Mouse (Mus musculus) megakaryocyte, embryonic 14.5 days (primary cell): ENCODE data around the gene Gramd4. TPM values are rescaled to one million over a fixed set of nuclear protein-coding genes. Genes with fewer than 3 reads are reported as not detected.

Experiments used
- H3K27me3 ChIP-seq: replicated peaks from 2 replicates; pipeline ENCODE3; 2012; ENCODE audit warnings: inconsistent platforms
- H3K36me3 ChIP-seq: replicated peaks from 2 replicates; pipeline ENCODE3; 2012; ENCODE audit warnings: low read length, inconsistent platforms, mixed read lengths
- H3K4me1 ChIP-seq: 2 replicates; pipeline ENCODE4 v1.6.1; 2012; ENCODE audit warnings: inconsistent platforms
- H3K4me3 ChIP-seq: replicated peaks from 2 replicates; pipeline ENCODE3; 2012; ENCODE audit warnings: moderate library complexity, mild to moderate bottlenecking, inconsistent platforms
- H3K9me3 ChIP-seq: 2 replicates; pipeline ENCODE4 v1.6.1; 2012; ENCODE audit warnings: inconsistent platforms
- FLI1 ChIP-seq: IDR thresholded peaks from 2 replicates; pipeline ENCODE4 v1.6.1; 2012; ENCODE audit warnings: low read length, inconsistent platforms, mixed read lengths
- GATA1 ChIP-seq: IDR thresholded peaks from 3 replicates; pipeline ENCODE4 v1.6.1; 2012; ENCODE audit warnings: mixed read lengths, low read length, inconsistent platforms, borderline replicate concordance
- polyA plus RNA-seq: library from polyadenylated mRNA; stranded (reverse); fragments of >175 nt; gene quantifications from 2 replicates; pipeline ENCODE4 v1.2.3, GENCODE M21; 2012; ENCODE audit warnings: low replicate concordance; ENCODE audit not compliant: insufficient read depth

Gramd4 gene
- polyA plus RNA-seq, 1 experiment, result 5.0 TPM

- Histone ChIP-seq H3K4me1 (peaks cover 63% of the 10 kb centered on the region), H3K4me3 (no peak overlapping the region), H3K27me3 (peaks cover 19% of the 10 kb centered on the region), H3K36me3 (peaks cover 24% of the 10 kb centered on the region), H3K9me3 (no peaks in the 10 kb centered on the region)
- TF ChIP-seq GATA1 (no peak), FLI1 (no peak)
These were observed 30.2 kb downstream of the Gramd4 start for GRCm38 (mm10) chr15:86087591-86088149.

DNA sequence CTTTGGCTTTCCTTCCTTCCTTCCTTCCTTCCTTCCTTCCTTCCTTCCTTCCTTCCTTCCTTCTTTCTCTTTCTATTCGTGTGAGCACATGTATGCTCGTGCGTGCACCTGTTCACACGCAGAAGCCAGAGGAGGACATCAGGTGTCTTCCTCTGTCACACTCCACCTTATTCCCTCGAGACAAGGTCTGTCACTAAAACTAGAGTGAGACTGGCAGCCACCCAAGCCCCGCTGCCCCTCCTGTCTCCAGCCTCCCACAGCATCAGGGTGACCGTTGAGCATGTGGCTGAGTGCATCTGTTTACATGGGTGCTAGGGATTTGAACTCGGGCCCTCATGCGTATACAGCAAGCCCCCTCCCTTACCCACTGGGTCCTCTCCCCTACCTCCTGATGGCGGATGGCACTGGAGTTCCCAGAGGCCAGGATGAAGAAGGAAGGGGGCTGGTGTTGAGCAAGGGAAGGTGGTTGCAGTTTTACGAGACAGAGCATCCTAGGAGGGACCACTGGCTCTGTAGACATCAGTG is 30.8 kb downstream of the Gramd4 start:
- TF ChIP-seq GATA1 (no peak), FLI1 (no peak)
- H3K4me3 ChIP-seq, result no peak overlapping the region
- H3K9me3 ChIP-seq, result no peaks in the 10 kb centered on the region
- H3K27me3 ChIP-seq, result peaks cover 19% of the 10 kb centered on the region
- peaks cover 57% of the 10 kb centered on the region for H3K4me1 ChIP-seq
- peaks cover 29% of the 10 kb centered on the region for H3K36me3 ChIP-seq

GRCm38 (mm10) chr15:86089091-86089744 is 31.7 kb downstream of the Gramd4 start:
- peaks cover 49% of the 10 kb centered on the region for H3K4me1 ChIP-seq

GRCm38 (mm10) chr15:86089991-86090529 is 32.6 kb downstream of the Gramd4 start:
- Histone ChIP-seq H3K9me3 (no peaks in the 10 kb centered on the region), H3K4me3 (no peak overlapping the region), H3K36me3 (peaks cover 37% of the 10 kb centered on the region), H3K4me1 (peaks cover 50% of the 10 kb centered on the region), H3K27me3 (peaks cover 21% of the 10 kb centered on the region)
- TF ChIP-seq GATA1, result no peak
- no peak for TF ChIP-seq FLI1

More at GRCm38 (mm10) chr15:86089091-86089744, 31.7 kb downstream of the Gramd4 start:
- Histone ChIP-seq H3K4me3 (no peak overlapping the region), H3K27me3 (peaks cover 21% of the 10 kb centered on the region), H3K9me3 (no peaks in the 10 kb centered on the region), H3K36me3 (peaks cover 31% of the 10 kb centered on the region)
- TF ChIP-seq GATA1 (no peak), FLI1 (no peak)

- Histone ChIP-seq H3K9me3 (no peaks in the 10 kb centered on the region), H3K27me3 (peaks cover 21% of the 10 kb centered on the region), H3K4me1 (peaks cover 45% of the 10 kb centered on the region), H3K36me3 (peaks cover 38% of the 10 kb centered on the region), H3K4me3 (no peak overlapping the region)
- TF ChIP-seq GATA1 (no peak), FLI1 (no peak)
These were observed 33.1 kb downstream of the Gramd4 start for GRCm38 (mm10) chr15:86090578-86090977.

DNA sequence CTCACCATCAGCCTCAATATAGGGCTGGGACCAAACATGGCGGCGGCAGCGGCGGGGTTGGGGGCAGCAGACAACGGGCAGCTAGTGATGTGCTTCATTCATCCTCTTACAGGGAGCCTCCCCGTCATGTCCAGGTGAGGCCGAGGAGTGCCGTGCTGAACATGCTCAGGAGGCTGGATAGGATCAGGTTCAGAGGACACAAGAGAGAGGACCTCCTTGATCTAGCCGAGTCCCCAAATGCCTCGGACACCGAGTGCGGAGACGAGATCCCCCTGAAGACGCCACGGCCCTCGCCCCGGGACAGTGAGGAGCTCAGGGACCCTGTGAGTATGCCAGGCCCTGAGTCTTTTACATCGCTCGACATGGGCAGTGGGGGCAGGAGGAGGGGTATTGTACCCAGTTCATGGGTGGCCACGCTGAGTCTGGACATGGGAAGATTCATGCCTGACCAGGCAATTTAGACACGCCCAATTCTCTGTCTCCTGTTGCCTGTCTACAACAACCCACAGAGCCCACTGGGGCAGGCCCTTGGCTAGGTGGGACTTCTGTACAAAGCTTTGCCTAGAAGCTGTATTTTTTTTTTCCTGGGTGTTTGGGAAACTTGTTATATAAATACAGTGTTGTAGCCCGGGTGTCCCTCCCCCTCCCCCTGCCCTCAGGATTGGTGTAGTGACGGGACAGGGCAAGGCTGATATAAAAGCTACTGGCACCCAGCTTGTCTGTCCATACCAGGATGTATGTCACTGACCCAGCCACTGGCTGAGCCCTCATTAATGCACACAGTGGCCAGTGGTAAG is 33.9 kb downstream of the Gramd4 start:
- Histone ChIP-seq H3K36me3 (peaks cover 43% of the 10 kb centered on the region), H3K9me3 (no peaks in the 10 kb centered on the region), H3K4me1 (peaks cover 37% of the 10 kb centered on the region), H3K4me3 (no peak overlapping the region), H3K27me3 (peaks cover 19% of the 10 kb centered on the region)
- TF ChIP-seq FLI1 (no peak), GATA1 (no peak)

GRCm38 (mm10) chr15:86091998-86092670 is 34.6 kb downstream of the Gramd4 start:
- peaks cover 32% of the 10 kb centered on the region for H3K4me1 ChIP-seq

DNA sequence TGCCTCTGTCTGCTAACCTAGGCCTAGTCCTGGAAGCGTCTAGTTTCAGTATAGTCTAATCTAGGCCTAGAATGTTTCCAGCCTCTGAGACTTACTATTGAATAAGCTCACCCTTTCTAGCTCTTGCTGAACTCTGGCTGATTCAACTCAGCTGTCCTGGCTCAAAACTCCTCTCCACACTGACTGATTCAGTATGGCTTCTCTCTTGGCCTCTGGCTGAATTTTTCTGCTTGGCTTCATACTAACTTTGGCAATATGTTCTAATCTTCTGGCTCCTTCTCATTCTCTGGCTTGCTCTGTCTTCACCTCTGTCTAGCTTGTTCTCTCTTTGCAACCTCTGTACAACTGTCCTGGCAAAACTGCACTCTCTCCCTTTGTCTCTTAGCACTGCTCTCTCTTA is 35.7 kb downstream of the Gramd4 start:
- Histone ChIP-seq H3K4me3 (no peak overlapping the region), H3K9me3 (no peaks in the 10 kb centered on the region), H3K36me3 (peaks cover 41% of the 10 kb centered on the region), H3K27me3 (peaks cover 8% of the 10 kb centered on the region), H3K4me1 (peaks cover 25% of the 10 kb centered on the region)
- no peak for TF ChIP-seq FLI1
- no peak for TF ChIP-seq GATA1

More at GRCm38 (mm10) chr15:86091998-86092670, 34.6 kb downstream of the Gramd4 start:
- H3K4me3 ChIP-seq, result no peak overlapping the region
- peaks cover 15% of the 10 kb centered on the region for H3K27me3 ChIP-seq
- TF ChIP-seq FLI1, result no peak
- TF ChIP-seq GATA1, result no peak
- H3K9me3 ChIP-seq, result no peaks in the 10 kb centered on the region
- peaks cover 41% of the 10 kb centered on the region for H3K36me3 ChIP-seq

- H3K4me1 ChIP-seq, result peaks cover 20% of the 10 kb centered on the region
- H3K27me3 ChIP-seq, result peaks cover 13% of the 10 kb centered on the region
- no peak overlapping the region for H3K4me3 ChIP-seq
- H3K36me3 ChIP-seq, result peaks cover 47% of the 10 kb centered on the region
- TF ChIP-seq FLI1 (no peak), GATA1 (no peak)
- H3K9me3 ChIP-seq, result no peaks in the 10 kb centered on the region
These were observed 37.0 kb downstream of the Gramd4 start for GRCm38 (mm10) chr15:86094324-86095121.
